Mouse (Mus musculus): ENCODE data around the gene Specc1.

- no peak for TF ChIP-seq EP300 (IDR thresholded peaks at IDR 0.05; ENCODE audit: low read depth)
- TF ChIP-seq CTCF (IDR thresholded peaks at IDR 0.05; ENCODE audit: low read depth), result no peak
Observed at GRCm38 (mm10) chr11:62107272-62107836, 150.8 kb downstream of the Specc1 start.
